Mouse (Mus musculus): ENCODE measurements around the gene Ncoa3. TPM values are rescaled to one million over a fixed set of nuclear protein-coding genes. Genes with fewer than 3 reads are reported as not detected.
"Not testable (repeated sequence)": the region's sequence is repeated elsewhere in the genome, so short reads cannot be mapped to it uniquely, and the experiment has no call there.

Ncoa3 gene
- total RNA-seq, 1 experiment = 83.4 TPM

- in situ Hi-C loops (cut with MboI; ENCODE audit: low sequenced_read_pairs in 2 of 2, unreplicated experiment in 2 of 2) = no loop called here
- no peak for DNase-seq (ENCODE audit: low read depth, low spot score)
- no peaks in the 10 kb centered on the region for H3K4me1 ChIP-seq (ENCODE audit: control insufficient read depth in 2 of 2, insufficient read depth in 2 of 2, low read length in 2 of 2, poor library complexity in 1 of 2)
- H3K9me3 ChIP-seq (ENCODE audit: control insufficient read depth, insufficient read depth, low read depth, low read length) = no peaks in the 10 kb centered on the region
- no peak overlapping the region for H3K27ac ChIP-seq (ENCODE audit: insufficient read depth, low read depth, low read length, poor library complexity, severe bottlenecking)
- TF ChIP-seq MAFK (IDR thresholded peaks at IDR 0.05; ENCODE audit: insufficient read depth, low read depth, low read length) (no peak), CHD2 (IDR thresholded peaks at IDR 0.05; ENCODE audit: low read depth, low read length) (no peak), ZNF384 (IDR thresholded peaks at IDR 0.05; ENCODE audit: low read depth, low read length) (no peak), ZC3H11A (IDR thresholded peaks at IDR 0.05; ENCODE audit: borderline replicate concordance, low read depth, low read length) (no peak), HCFC1 (IDR thresholded peaks at IDR 0.05; ENCODE audit: borderline replicate concordance, insufficient read depth, low read length) (no peak)
- no peaks in the 10 kb centered on the region for H3K36me3 ChIP-seq (ENCODE audit: control insufficient read depth, insufficient read depth, low read length, poor library complexity, severe bottlenecking)
- H3K9ac ChIP-seq (ENCODE audit: insufficient read depth, low read depth, low read length, poor library complexity, severe bottlenecking) = no peak overlapping the region
- no peak overlapping the region for H3K4me3 ChIP-seq (ENCODE audit: insufficient read depth in 1 of 2, low read depth in 1 of 2, low read length in 2 of 2, poor library complexity in 1 of 2, severe bottlenecking in 1 of 2)
Observed at GRCm38 (mm10) chr2:165948007-165948406, 44.4 kb upstream of the Ncoa3 start.

GRCm38 (mm10) chr2:165948785-165949184 is 43.7 kb upstream of the Ncoa3 start:
- H3K4me1 ChIP-seq (ENCODE audit: control insufficient read depth in 2 of 2, insufficient read depth in 2 of 2, low read length in 2 of 2, poor library complexity in 1 of 2); in situ Hi-C loops (cut with MboI; ENCODE audit: low sequenced_read_pairs in 2 of 2, unreplicated experiment in 2 of 2); DNase-seq (ENCODE audit: low read depth, low spot score); H3K9ac ChIP-seq (ENCODE audit: insufficient read depth, low read depth, low read length, poor library complexity, severe bottlenecking); H3K36me3 ChIP-seq (ENCODE audit: control insufficient read depth, insufficient read depth, low read length, poor library complexity, severe bottlenecking); H3K4me3 ChIP-seq (ENCODE audit: insufficient read depth in 1 of 2, low read depth in 1 of 2, low read length in 2 of 2, poor library complexity in 1 of 2, severe bottlenecking in 1 of 2); H3K9me3 ChIP-seq (ENCODE audit: control insufficient read depth, insufficient read depth, low read depth, low read length); H3K27ac ChIP-seq (ENCODE audit: insufficient read depth, low read depth, low read length, poor library complexity, severe bottlenecking): not testable (repeated sequence)

GRCm38 (mm10) chr2:165949719-165950118 is 42.7 kb upstream of the Ncoa3 start:
- no peak overlapping the region for H3K4me3 ChIP-seq (ENCODE audit: insufficient read depth in 1 of 2, low read depth in 1 of 2, low read length in 2 of 2, poor library complexity in 1 of 2, severe bottlenecking in 1 of 2)
- no peaks in the 10 kb centered on the region for H3K36me3 ChIP-seq (ENCODE audit: control insufficient read depth, insufficient read depth, low read length, poor library complexity, severe bottlenecking)
- 0 out of 4 replicates have a peak, but pooled peaks cover 0 to under 1% of the 10 kb centered on the region in 2 experiments for H3K4me1 ChIP-seq (ENCODE audit: control insufficient read depth in 2 of 2, insufficient read depth in 2 of 2, low read length in 2 of 2, poor library complexity in 1 of 2)
- in situ Hi-C loops (cut with MboI; ENCODE audit: low sequenced_read_pairs in 2 of 2, unreplicated experiment in 2 of 2) = no loop called here
- H3K9ac ChIP-seq (ENCODE audit: insufficient read depth, low read depth, low read length, poor library complexity, severe bottlenecking) = no peak overlapping the region
- TF ChIP-seq HCFC1 (IDR thresholded peaks at IDR 0.05; ENCODE audit: borderline replicate concordance, insufficient read depth, low read length) = no peak
- no peak for TF ChIP-seq CHD2 (IDR thresholded peaks at IDR 0.05; ENCODE audit: low read depth, low read length)
- TF ChIP-seq ZNF384 (IDR thresholded peaks at IDR 0.05; ENCODE audit: low read depth, low read length) = no peak
- no peaks in the 10 kb centered on the region for H3K9me3 ChIP-seq (ENCODE audit: control insufficient read depth, insufficient read depth, low read depth, low read length)
- DNase-seq (ENCODE audit: low read depth, low spot score) = no peak
- no peak overlapping the region for H3K27ac ChIP-seq (ENCODE audit: insufficient read depth, low read depth, low read length, poor library complexity, severe bottlenecking)

GRCm38 (mm10) chr2:165951432-165952068 is 40.9 kb upstream of the Ncoa3 start:
- in situ Hi-C loops (cut with MboI; ENCODE audit: low sequenced_read_pairs in 2 of 2, unreplicated experiment in 2 of 2) = no loop called here
- Histone ChIP-seq H3K27ac (ENCODE audit: insufficient read depth, low read depth, low read length, poor library complexity, severe bottlenecking) (no peak overlapping the region), H3K9ac (ENCODE audit: insufficient read depth, low read depth, low read length, poor library complexity, severe bottlenecking) (no peak overlapping the region)

GRCm38 (mm10) chr2:165954872-165955271 is 37.6 kb upstream of the Ncoa3 start:
- H3K4me1 ChIP-seq (ENCODE audit: control insufficient read depth in 2 of 2, insufficient read depth in 2 of 2, low read length in 2 of 2, poor library complexity in 1 of 2) = peaks cover 2% of the 10 kb centered on the region in 2 experiments; a peak in 1 of 4 replicates
- no peaks in the 10 kb centered on the region for H3K9me3 ChIP-seq (ENCODE audit: control insufficient read depth, insufficient read depth, low read depth, low read length)
- peak overlapping the region; percentile 30; the same call in 1 of the 2 replicates for H3K9ac ChIP-seq (ENCODE audit: insufficient read depth, low read depth, low read length, poor library complexity, severe bottlenecking)
- DNase-seq (ENCODE audit: low read depth, low spot score) = no peak
- TF ChIP-seq ZNF384 (IDR thresholded peaks at IDR 0.05; ENCODE audit: low read depth, low read length) (no peak), CHD2 (IDR thresholded peaks at IDR 0.05; ENCODE audit: low read depth, low read length) (no peak), ZC3H11A (IDR thresholded peaks at IDR 0.05; ENCODE audit: borderline replicate concordance, low read depth, low read length) (no peak)
- H3K36me3 ChIP-seq (ENCODE audit: control insufficient read depth, insufficient read depth, low read length, poor library complexity, severe bottlenecking) = no peaks in the 10 kb centered on the region
- in situ Hi-C loops (cut with MboI; ENCODE audit: low sequenced_read_pairs in 2 of 2, unreplicated experiment in 2 of 2) = no loop called here
- peak overlapping the region in 1 of 2 experiments; percentile 26; a peak in 1 of 4 replicates for H3K4me3 ChIP-seq (ENCODE audit: insufficient read depth in 1 of 2, low read depth in 1 of 2, low read length in 2 of 2, poor library complexity in 1 of 2, severe bottlenecking in 1 of 2)
- no peak overlapping the region for H3K27ac ChIP-seq (ENCODE audit: insufficient read depth, low read depth, low read length, poor library complexity, severe bottlenecking)

More at GRCm38 (mm10) chr2:165951432-165952068, 40.9 kb upstream of the Ncoa3 start:
- Histone ChIP-seq H3K36me3 (ENCODE audit: control insufficient read depth, insufficient read depth, low read length, poor library complexity, severe bottlenecking) (no peaks in the 10 kb centered on the region), H3K4me1 (ENCODE audit: control insufficient read depth in 2 of 2, insufficient read depth in 2 of 2, low read length in 2 of 2, poor library complexity in 1 of 2) (0 out of 4 replicates have a peak, but pooled peaks cover 0 to 2% of the 10 kb centered on the region in 2 experiments), H3K4me3 (ENCODE audit: insufficient read depth in 1 of 2, low read depth in 1 of 2, low read length in 2 of 2, poor library complexity in 1 of 2, severe bottlenecking in 1 of 2) (no peak overlapping the region), H3K9me3 (ENCODE audit: control insufficient read depth, insufficient read depth, low read depth, low read length) (no peaks in the 10 kb centered on the region)
- no peak for TF ChIP-seq MAFK (IDR thresholded peaks at IDR 0.05; ENCODE audit: insufficient read depth, low read depth, low read length)
- TF ChIP-seq CHD2 (IDR thresholded peaks at IDR 0.05; ENCODE audit: low read depth, low read length) = no peak
- no peak for TF ChIP-seq HCFC1 (IDR thresholded peaks at IDR 0.05; ENCODE audit: borderline replicate concordance, insufficient read depth, low read length)
- no peak for TF ChIP-seq ZC3H11A (IDR thresholded peaks at IDR 0.05; ENCODE audit: borderline replicate concordance, low read depth, low read length)
- TF ChIP-seq ZNF384 (IDR thresholded peaks at IDR 0.05; ENCODE audit: low read depth, low read length) = no peak
- DNase-seq (ENCODE audit: low read depth, low spot score) = no peak

Measured in ES-E14 (cell line).